Mouse (Mus musculus): ENCODE data around the gene Taf9b.
"Not testable (repeated sequence)": the region's sequence is repeated elsewhere in the genome, so short reads cannot be mapped to it uniquely, and the experiment has no call there.

DNA sequence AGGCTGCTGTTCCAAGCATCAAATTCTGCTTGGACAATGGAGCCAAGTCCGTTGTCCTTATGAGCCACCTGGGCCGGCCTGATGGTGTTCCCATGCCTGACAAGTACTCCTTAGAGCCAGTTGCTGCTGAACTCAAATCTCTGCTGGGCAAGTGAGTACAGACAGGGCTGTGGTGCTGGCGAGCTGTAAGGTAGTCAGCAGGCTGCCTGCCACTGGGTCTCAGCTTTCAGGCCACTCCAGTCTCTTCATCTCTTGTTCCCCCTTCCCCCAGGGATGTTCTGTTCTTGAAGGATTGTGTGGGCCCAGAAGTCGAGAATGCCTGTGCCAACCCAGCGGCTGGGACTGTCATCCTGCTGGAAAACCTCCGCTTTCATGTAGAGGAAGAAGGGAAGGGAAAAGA, 26.6 kb downstream of the Taf9b start:
- TF ChIP-seq CTCF, EP300 (IDR thresholded peaks at IDR 0.05; ENCODE audit: low read depth): not testable (repeated sequence)
